Mouse (Mus musculus) heart, postnatal 14 days (tissue): ENCODE data around the gene Sav1. TPM values are rescaled to one million over a fixed set of nuclear protein-coding genes. Genes with fewer than 3 reads are reported as not detected.
A peak's percentile ranks its signal among the peaks of the same experiment; 100 is the strongest.

Experiments used
- DNase-seq, 2 experiments: peaks; one replicate each; pipeline ENCODE4 v3.0.0; 2021 to 2022
- intact Hi-C: fragments of 180-260 bp; cut with DNase I; formaldehyde crosslinking; loops from one replicate; pipeline ENCODE4 v1.15.1; 2025
- long read RNA-seq, 2 experiments: library from polyadenylated mRNA; stranded (forward); transcript quantifications; one replicate each; pipeline ENCODE4 v2.0.0; 2021
- total RNA-seq, 2 experiments: library from RNA; stranded (reverse); gene quantifications; 2 replicates each; pipeline ENCODE4 v1.2.3; 2021

Gene Sav1
- 10 to 100 TPM; 30.0 to 31.4 TPM for total RNA-seq
- long read RNA-seq, experiment 1, transcript Sav1-201 (5 exons, 2,524 nt) = major isoform, 31 of 39 reads
- long read RNA-seq, experiment 1, partial matches to known transcripts = 0 of 39 reads
- long read RNA-seq, experiment 1, other reads (novel, unspliced or antisense) = 6 of 39 reads
- long read RNA-seq, experiment 2, transcript Sav1-201 (5 exons, 2,524 nt) = major isoform, 28 of 30 reads
- long read RNA-seq, experiment 2, partial matches to known transcripts = 1 of 30 reads
- long read RNA-seq, experiment 2, other reads (novel, unspliced or antisense) = 1 of 30 reads

DNA sequence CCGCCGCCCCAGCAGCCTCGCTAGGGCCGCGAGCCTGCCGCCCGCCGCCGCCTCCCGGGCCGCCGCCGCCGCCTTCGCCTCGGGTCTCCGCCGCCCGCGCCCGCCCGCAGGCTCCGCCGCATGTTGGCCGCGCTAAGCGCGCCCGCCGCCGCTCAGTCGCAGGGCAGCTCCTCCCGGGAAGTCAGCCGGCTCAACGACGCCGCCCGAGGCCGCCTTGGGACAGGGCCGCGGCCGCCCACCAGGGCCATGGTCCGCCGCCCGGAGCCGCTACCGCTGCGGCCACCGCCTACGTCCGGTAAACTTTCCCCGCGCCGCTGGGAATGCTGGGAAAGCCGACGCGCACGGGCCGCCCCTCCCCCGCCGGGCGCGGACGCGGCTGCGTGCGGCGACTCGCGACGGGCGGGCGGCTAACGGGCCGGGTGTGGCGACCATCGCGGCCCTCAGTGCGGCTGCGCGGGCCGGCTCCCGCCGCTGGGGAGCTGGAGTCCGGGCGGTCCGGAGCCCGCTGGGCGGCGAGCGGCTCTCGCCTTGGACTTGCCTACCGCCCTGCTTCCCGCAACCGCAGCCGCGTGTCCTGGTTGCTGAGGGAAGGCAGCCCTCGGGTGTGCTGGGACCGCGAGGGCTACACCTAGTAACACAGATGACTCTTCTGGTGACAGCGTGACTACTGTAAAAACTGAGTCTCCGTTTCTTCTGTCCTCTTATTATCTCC is at the start of gene Sav1:
TSS of gene Sav1 (minus strand) at position 217 of the 712 bp plus-strand sequence.
- intact Hi-C loops = no loop called here
- DNase-seq = peak; percentile 93 to 96

DNA sequence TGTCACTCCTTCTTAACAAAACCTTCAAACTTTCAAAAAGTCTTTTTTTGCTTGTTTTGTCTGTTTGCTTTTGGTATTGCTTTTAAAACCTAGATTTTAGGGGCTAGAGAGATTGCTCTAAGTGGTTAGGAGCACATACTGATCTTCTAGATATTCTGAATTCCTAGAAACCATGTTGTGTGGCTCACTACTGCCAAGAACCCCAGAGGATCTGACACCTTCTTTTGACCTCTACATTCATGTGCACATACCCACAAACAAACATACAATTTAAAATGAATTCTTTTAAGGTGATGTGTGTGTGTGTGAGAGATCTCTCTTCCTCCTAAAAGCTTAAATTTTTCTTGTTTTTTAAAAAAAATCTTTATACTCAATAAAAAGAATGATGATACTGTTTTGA is 39.4 kb upstream of the Sav1 start:
- intact Hi-C loops = no loop called here
- no peak for DNase-seq

DNA sequence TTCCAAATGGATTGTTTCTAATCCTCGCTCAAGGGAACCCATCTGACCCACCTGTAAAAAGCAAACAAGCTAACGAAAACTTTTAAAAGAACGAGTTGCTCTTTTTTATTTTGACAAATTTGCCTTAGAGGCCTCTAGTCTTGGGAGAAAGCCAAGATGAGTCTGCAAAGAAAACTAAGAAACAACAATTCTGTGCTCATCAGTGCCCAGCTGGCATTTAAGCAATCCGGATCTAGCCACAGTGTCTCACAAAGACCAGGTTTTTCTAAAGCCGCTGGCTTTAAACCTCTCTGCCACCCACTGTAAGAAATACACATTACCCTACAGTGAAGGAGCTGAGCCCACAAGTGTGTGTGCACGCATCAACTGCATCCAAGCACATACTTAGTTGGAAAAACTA is 38.6 kb upstream of the Sav1 start:
- DNase-seq = no peak
- intact Hi-C loops = no loop called here

DNA sequence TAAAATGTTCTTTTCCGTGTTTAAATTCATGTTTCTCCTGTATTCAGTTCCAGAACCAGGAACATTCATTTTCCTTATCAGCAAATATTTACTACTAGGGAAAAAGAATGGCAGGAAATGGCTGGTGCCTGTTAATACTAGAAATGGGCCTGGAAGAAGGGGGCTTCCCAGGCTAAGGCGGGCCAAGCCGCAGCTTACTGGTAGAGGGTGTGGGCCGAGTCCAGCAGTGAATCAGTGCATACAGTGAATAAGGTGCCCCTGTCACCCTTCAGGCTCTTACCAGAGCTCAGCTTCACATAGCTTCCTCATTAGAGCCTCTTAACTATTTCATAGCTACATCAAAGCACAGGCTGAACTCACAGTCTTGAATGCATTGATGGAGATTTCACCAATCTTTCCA is 36.8 kb upstream of the Sav1 start:
- intact Hi-C loops = no loop called here
- DNase-seq = no peak

DNA sequence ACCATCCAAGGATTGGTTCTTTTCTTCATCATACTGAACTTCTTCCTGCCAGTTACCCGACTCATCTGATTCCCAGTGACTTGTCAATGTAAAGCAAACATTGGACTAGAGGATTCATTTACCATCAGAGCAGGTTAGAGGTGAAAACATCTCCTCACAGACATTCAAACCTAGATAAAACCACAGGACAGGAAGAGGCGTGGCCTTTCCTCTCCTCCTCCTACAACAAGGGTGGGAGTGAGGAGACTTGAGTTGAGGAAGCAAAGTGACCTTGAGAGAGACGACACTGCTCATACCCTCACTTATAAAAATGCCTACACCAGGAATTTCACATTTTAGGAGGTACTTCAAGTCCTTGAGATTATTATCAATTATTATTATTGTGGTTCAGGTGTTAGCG is 31.4 kb upstream of the Sav1 start:
- intact Hi-C loops = no loop called here
- no peak for DNase-seq

DNA sequence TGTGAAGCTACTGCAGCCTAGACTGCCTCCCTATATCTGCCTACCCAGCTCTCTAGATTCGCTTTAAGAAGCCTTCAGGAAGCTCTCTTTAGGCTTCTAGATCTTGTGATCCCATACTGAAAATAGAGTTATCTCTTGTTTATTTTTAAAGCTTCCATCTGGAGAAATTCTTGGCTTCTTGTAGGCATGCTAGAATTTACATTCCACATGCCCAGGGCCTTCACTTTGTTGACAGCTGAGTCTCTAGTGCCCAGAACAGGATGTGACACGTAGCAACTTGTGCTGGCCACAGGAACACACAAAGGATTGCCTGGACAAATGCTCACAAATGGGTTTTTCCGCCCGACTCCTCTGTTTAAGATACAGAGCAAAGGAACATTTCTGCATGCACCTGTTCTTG is 29.1 kb upstream of the Sav1 start:
- intact Hi-C loops = no loop called here
- DNase-seq = no peak

DNA sequence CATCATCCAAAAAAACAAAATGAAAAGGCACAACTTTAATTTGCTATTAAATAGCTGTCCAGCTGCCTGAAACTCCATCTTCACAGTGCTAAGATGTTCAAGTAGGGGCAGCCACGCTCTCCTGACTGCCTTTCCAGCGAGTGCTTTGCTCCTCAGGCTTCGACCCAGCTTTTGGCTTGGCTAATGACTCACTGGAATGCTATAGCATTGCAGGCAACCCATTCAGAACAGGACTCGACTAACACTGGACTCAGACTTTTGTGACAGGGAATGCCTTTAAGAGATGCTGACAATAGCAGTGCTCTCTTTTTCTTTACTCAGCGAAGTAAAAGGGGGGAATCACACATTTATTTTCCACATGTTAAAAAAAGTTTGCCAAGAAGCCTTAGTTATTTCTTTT is 24.9 kb upstream of the Sav1 start:
- DNase-seq = no peak
- intact Hi-C loops = no loop called here

DNA sequence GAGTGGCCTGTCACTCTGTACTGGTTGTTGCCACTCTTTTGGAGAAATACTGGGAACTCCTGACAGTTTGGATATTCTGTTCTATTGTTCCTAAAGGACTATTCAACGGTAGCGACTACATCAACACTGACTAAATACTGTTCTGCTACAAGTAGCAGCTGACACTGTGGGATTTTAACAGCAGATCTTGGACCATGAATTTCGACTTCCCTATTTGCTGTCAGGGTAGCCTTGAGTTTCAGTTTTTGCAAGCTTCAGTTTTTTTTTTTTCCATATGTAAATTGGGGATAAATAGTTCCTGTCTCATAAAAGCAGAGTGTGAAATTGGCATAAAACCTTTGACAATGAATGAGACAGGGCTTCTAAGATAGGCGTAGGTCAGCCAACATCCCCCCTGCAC is 23.6 kb upstream of the Sav1 start:
- no peak for DNase-seq
- intact Hi-C loops = no loop called here

DNA sequence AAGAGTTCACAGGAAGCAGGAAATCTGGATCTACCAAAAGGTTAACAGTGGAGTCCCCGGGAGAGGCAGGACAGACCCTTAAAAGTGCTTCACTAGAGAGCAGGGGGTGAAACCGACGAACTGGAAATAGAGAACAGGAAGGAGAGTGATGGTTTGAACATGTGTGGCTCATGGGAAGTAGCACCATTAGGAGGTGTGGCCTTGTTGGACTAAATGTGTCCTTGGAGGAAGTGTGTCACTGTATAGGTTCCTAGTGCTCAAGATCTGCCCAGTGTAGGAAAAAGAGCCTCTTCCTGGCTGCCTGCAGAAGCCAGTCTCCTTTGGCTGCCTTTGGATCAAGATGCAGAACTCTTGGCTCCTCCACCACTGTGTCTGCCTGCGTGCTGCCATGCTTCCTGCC is 18.3 kb upstream of the Sav1 start:
- intact Hi-C loops = no loop called here
- no peak for DNase-seq

DNA sequence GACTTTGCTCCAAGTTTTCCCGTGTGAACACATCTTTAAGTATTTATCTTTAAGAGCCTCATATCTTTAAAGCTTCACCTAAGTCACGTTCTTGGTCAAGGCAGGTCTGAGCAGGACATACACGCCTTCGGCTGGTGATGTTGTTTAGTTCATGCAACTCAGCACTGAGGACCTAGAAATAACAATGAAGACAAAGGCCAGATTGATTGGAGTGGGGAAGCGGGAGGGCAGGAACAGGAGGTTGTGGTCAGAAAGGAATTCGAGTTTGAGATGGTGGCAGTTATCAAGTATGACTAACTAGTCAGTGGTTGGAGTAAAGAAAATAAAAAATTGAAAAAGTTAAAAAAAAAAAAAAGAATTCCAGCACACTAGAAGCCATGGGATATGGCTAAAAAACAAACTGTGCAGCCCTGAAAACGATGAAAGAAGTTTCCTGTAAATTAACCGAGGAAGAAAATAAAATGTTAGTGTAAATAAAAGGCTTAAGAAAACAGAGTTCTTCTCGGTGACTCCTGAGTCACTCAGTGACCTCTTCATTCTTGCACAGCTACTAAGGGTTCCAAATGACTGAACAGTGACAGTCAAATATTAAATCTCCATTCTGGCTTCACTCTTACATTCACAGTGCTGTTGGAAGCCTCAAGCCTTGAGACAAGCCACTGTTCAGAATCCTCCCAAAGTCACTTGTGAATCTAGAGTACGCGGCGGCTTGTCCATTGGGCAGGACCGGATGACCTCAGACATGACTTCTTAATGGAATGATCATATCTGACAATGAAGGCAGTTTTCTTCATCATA is 11.6 kb upstream of the Sav1 start:
- DNase-seq = no peak
- intact Hi-C loops = no loop called here

DNA sequence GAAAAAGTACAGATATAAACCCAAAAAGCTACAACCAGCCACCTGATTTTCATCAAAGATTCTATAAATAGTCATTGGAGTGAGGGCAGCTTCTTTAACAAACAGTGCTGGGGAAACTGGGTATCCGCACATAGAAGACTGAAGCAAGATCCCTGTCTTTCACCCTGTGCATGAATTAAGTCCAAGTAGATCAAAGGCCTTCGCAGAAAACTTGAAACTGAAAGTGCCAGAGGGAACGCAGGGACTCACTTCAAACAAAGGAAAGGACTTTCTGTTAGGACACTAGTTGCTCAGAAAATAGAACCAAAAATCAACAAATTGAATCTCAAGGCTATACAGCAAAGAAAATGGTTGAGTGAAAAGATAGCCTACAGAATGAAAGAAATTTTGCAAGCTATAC is 8.6 kb upstream of the Sav1 start:
- no peak for DNase-seq
- intact Hi-C loops = no loop called here

DNA sequence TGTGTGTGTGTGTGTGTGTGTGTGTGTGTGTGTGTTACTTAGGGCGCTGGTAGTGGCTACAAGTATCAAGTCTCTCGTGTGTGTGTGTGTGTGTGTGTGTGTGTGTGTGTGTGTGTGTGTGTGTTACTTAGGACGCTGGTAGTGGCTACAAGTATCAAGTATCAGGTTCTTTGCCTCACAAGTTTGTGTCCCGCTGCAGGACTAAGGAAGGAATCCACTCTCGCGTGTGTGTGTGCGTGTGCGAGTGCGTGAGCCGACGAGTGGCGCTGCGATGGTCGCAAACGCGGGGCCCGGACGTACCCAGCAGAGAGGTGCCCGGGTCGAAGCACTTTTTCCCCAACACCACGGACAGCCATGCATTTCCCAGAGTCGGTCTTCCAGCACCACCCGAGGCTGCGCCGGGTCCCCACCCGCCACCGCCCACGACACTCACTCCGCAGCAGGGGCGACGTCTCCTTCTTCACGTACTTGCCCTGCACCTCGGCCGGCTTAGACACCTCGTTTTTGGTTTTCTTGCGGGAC is 500 bp downstream of the Sav1 start:
- peak in 1 of 2 experiments; percentile 43 for DNase-seq
- intact Hi-C loops = no loop called here

DNA sequence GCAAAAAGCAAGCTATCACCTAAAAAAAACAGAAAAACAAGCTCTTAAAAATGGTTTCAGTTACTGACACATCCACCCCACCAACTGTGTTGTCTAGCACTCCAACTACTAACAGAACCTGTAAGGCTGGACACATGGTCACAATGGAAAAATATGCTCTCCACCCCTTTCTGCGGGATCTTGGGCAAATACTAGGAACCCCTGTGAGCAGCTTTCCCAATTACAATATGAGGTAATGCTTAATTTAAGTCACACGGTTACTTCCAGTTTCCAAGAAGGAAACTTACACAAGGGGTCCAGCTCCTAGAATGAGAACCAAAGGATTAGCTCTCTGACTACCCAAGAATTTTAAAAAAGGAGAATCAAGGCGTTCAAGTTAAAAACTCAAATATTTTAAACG is 1.3 kb downstream of the Sav1 start:
- intact Hi-C loops = no loop called here
- no peak for DNase-seq

DNA sequence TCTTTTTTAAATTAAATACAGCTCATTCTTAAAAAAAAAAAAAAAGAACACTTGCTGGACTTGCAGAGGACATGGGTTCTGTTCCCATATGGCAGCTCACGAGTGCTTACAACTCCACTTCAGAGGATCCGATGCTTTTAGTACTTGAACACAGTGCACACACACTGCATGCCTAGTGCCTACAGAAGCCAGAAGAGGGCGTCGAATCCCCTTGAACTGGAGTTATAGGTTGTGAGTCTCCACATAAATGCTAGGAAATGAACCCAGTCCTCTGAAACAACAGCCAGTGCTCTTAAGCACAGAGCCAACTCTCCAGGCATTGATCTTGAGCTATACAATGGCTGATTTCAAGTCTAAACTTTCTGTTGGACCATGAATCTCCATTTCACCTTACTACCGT is 3.9 kb downstream of the Sav1 start:
- intact Hi-C loops = loop anchor here (2.0 kb wide), 1 partner anchor 14 kb away; no protein-coding TSS in a partner anchor
- no peak for DNase-seq

DNA sequence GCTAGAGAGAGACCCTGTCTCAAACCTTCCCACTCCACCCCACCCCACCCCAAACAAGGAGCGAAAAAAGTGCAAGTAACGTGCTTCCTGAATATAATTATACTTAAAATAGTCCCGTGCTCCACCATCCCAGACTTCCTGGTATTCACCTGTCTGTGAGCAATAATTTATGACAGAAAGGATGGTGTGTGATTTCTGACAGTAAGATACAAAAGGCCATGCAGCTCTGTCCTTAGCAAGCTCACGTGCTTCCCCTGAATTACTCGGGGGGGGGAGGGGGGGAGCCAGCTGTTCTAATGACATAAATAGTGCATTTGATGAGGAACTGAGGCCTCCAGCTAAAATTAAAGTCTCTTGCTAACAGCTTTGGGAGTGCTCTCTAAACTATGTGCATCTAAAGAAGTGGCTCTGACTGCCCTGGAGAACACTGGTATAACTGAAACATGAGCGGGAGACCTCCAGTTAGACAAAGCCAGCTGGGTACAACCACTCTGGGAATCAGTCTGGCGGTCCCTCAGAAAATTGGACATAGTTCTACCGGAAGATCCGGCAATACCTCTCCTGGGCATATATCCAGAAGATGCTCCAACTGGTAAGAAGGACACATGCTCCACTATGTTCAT is 9.3 kb downstream of the Sav1 start:
- no peak for DNase-seq
- intact Hi-C loops = no loop called here

DNA sequence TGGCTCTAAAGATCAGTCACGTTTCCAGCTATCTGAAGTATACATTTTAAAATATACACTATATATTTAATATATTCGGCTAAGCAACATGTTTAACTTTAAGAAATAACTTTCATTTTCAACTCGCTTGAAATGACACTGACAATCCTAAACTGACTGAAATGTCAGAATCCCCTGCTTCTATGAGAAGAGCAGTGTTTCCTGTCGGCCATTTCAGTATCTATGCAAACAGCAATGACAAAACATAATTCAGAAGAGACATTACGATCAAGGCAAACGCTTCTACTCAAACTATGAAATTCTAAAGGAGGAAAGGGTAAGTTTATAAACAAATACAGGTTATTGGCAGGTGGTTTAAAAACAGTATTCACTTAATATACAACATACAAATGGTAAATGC is 10.1 kb downstream of the Sav1 start:
- no peak for DNase-seq
- intact Hi-C loops = no loop called here

DNA sequence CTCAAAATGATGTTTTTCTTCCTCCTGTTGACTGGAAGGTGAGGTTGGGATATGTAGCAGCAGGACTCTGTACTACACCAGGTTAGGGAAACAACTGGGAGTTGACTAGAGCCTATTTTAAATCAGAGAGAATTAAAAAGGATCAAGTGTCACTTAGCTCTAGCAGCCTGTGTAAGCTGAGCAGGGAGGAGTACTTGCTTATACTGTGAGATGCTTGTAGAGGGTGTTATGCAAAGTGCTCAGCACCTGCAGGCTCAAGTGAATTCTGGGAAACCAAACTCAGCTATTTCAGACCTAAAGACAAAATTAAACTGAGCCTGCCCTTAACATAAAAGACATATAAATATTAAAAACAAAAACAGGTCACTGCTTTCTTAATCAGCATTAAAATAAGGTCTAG is 13.1 kb downstream of the Sav1 start:
- intact Hi-C loops = no loop called here

DNA sequence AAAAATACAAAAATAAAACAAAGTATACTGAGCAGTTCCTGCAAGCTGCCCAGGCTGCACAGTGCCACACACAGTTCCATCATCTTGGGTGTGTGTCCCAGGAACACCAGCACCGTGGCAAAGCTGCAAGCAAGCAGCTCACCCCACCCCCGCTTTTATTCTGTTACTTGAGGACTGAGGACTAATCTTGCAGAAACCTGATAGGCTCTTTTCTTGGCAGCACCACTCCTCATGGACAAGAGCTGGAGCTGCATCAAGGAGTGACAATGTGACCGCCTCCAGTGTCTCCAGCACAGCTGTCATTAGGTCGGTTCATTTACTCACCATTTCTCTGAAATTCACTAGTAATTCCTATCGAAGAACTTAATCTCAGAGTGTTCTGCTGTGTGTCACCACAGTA is 18.6 kb downstream of the Sav1 start:
- intact Hi-C loops = loop anchor here (2.0 to 10.0 kb wide), 2 partner anchors 15 to 267 kb away; partner anchors contain the start of gene Pygl
- DNase-seq = peak; percentile 22 to 51

More for the DNA sequence above, 13.1 kb downstream of the Sav1 start:
- DNase-seq = no peak

DNA sequence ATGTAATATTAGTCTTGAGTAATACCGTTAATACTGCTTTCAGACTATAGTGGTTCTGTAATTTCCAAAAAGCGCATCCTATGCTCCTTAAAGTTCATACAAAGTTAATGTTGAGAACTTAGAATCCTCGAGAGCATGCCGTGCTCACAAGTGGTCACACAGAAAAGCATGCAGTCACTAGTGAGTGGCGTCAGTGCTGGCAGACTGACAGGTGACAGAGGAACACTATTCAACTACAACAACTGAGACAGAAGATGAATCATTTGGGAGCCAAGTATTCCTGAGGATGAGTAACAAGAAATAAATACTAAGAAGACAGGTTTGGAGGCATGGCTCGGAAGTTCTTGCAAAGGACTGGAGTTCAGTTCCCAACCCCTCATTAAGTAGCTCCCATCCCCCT is 19.7 kb downstream of the Sav1 start:
- DNase-seq = peak in 1 of 2 experiments; percentile 21
- intact Hi-C loops = loop anchor here (10.0 kb wide), 1 partner anchor 268 kb away; the partner anchor contains the start of gene Pygl

DNA sequence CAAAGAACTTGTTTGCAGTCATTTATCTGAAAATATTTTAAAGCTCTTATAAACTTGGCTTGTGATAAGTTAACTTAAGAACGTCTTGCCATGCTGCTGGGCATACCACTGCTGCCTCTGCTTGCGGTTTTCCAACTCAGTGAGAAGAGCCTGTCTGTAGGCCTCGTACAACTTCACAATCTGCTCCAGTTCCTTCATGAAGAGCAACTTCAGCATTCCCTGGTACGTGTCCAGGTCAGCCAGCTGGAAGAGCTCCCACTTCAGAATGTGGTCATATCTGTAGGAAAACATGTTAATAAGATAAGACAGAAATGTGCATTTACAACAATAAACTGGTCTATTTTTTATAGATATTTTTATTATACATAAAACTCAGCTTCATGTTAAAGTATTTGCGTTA is 20.7 kb downstream of the Sav1 start:
- DNase-seq = peak; percentile 34 to 69
- intact Hi-C loops = loop anchor here (10.0 kb wide), 1 partner anchor 269 kb away; the partner anchor contains the start of gene Pygl
